Mouse (Mus musculus) urinary bladder, postnatal 4 days (tissue): ENCODE data around the gene Asb7.

Experiments used
- DNase-seq, 2 experiments: peaks; one replicate each; pipeline ENCODE4 v3.0.0; 2021 to 2022; ENCODE audit warnings: low spot score in 2 of 2

The Asb7 gene

DNA sequence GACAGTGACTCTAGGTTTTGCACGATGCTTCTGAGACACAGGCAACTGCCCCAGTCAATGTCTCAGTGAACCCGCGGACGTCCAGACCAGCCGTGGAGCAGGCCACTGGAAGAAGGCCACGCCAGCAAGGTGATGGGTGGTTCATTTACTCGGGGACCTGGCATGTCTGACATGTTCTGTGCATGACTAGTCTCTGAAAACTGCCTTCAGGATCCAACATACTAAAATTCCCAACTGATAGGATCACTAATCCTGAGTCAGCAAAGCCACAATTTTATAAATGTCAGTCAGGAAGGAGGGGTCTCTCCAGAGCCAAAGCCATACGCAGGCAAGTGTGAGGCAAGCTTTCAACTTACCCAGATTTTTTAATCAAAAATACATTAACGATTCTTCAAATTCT is 35.8 kb downstream of the Asb7 start:
- DNase-seq: no peak

DNA sequence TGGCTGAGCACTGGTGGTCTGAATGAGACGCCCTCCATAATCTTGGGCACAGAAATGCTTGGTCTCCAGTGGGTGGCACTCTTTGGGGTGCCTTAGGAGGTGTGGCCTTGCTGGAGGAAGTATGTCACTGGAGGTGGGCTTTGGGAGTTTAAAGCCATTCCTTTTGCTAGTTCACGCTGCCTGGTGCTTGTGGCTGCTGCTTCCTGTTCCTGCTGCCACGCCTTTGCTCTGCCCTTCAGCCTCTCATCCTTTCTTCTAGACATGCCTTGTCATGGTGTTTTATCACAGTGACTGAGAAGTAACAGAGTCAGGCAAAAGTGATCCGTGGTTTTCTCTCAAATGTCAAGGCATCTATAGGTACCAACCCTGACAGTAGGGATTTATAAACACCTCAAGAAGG is 37.2 kb downstream of the Asb7 start:
- DNase-seq: no peak

DNA sequence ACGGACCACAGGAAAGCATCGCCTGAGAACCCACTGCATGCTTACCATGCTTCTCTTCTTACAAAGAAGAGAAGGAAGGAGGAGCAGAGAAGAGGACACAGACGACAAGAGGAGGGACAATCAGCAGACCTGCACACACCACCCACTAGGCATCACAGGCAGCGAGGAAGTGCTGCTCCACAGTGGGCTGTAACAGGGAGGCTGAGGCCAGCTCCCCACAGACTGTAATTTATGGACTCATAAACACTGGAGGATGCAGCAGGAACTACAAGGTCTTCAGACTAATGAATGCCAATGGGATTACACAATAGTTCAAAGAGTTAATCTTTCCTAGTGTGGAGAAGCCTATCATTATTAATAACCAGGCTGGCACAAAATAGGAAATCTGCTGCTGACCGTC is 38.5 kb downstream of the Asb7 start:
- no peak for DNase-seq

DNA sequence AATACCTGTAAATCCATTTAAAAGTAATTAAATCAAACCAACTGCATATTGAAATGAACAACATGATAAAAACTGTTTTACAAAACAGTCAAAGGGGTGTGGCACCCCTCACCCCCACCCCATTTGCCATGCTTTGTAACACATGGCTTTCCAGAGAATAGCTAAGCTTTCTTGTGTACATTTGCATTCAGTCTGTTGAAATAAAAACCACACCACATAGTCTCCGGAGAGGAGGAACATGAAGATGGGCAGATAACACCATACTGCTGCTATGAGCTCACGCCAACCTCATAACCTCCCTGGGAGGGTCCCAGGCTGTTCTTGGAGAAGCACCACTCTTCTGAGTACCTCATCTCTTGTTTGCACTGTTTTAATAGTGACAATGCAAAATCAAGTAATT is 40.2 kb downstream of the Asb7 start:
- no peak for DNase-seq

DNA sequence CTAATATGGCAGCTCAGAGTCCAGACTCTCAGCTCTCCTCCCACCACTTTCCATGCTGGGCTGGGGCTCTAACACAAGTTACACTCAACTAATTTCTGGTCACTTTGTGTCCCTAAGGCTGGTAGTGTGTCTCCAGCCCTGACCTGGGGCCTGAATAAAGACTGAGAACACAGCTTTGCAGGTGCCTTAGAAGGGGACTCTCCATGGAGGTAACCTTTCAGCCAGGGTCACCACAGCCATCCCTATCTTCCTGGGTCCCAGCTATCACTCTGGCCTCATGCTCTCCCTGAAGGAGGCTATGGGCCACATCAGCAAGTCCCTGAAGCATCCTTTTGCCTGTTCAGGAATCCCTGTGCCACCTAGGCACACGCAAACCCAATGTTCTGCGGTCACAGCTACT is 43.7 kb downstream of the Asb7 start:
- no peak for DNase-seq

DNA sequence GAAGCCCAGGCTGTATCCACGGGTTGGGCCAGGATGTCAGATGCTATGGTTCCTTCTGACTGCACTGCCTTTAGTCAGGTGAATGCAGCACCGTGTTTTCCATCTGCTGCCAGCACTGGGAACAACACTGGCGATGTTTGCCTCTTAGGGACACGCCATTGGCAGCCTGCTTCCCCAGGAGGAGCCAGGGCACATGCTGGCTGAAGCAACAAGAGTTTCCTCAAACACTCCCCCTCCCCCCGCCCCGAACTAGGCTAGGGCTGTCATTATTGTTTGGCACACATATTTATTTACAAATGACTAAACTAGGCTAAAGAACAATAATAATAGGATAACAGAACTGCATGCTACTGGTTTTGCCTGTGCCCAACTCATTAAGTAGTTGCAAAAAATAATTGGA is 56.0 kb downstream of the Asb7 start:
- no peak for DNase-seq

DNA sequence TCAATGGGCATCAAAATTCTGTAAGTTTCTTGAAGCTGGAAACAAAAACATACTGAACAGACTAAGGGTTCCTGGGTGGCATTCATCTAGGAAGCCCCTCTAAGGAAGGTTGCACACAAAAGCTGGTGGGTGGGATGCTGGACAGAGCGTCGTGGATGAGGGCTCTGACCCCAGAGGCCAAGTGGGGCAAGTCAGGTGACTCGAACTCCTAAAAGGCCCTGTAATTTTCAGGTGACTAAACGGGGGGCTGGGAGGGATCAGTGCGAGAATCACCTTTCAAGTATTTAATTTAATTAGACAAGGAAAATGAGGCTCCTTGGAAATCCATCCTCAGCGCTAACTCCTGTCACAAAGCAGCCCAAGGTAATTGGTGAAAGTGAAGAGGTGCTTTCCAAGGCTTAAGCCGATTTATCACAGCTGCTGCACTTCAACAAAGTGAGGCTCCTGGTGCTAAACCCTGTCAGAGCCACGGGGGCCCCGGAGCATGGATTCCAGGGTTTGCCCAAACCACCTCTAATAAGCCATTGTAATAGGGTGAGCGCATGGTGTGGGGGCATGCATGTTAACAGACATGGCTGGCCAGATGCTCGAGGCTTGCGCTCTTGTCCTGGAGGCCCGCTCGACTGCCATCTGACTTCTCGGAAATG is 59.1 kb downstream of the Asb7 start:
- no peak for DNase-seq

DNA sequence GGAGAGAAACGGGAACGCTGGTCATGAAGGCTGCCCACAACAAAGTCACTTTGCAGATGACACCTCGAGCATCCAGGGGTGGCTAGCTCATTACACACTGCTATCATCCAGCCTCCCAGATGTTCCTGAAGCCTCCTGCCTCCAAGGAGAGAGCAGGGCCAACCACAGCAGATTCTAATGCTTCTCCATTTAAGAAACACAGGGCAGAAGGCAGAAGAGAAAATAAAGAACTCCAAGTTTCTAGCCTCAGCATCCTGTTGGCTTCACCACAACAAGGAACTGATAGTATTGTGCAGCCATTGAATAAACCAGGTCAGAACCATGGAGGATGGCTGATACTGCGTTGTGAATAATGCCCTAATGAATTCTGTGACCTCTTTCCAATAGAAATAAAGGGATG is 60.0 kb downstream of the Asb7 start:
- no peak for DNase-seq

DNA sequence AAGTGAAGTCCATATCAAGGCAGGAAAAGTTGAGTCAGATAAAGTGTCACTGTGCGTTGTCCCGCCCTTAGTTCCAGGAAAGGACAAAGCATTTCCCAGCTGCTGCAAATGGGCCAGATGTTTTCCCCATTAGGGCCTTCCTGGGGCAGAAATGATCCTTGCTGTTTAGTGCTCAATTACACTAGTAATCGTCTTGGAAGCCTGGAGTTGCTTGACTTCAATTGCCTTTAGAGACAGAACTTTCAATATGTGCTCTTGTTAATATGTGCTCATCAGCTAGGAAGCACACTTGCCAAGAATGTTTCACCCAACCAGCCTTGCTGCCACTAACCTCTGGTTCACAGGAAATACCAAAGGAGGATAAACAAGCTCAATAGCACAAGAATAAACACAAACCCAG is 66.0 kb downstream of the Asb7 start:
- DNase-seq: no peak

DNA sequence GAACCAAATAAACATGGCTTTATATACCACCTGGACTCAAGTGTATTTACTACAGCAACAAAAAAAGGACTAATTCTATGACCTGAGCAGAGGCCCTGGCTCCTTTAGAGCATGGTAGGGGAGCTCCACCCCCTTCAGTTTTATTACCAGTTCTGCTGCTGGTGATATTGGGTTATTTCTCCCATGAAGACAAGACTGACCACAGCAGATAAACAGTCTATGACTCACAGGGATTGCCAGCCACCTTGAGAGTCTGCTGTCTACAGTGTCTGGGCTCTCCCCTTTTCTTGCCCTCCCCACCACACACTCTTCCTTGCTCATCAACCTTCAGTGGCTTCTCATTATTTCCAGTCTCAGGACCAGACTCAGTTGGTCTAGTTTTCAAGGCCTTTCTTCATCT is 87.5 kb downstream of the Asb7 start:
- no peak for DNase-seq

DNA sequence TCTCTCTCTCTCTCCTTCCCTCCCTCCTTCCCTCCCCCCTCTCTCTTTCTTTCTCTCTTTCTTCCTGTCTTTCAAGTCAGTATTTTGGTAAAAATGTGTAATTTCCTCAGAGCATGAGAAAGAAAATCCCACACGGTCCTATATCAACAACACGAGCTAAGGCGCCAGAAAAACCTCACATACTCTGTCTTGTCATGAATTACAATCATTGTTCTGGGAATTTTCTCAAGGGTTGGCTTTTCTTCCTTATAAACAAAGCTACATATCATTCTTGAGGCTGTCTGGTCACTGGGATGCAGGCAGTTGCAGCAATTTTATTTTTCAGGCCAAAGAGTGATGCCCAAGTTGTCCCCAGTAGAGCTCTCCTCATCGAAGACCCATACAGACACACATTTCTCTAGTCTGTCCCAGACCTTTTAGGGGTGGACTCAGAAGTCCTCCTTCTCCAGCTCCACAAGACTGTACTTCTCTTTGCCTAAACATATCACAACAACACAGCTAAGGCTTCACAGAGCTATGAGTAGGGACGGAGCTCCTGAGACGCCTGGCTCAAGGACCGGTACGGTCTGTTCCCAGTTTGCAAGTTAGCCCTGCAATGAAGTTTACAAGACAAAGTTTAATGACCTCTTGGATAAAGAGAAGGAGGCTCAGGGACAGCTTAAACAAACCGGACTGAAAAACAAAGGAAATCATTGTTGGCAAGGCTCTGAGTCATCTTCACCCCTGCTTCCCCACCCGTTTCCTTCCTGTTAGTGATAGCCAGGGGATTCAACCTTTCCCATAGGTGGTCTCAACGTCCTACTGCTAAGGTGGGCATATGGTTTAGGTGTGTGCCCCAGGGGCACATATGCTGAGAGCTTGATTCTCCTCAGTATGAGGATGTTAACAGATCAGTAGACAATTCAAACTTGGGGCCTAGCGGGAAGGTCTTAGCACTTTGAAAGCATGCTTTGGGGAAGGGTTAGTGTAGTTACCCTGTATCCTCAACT is 88.5 kb downstream of the Asb7 start:
- no peak for DNase-seq

DNA sequence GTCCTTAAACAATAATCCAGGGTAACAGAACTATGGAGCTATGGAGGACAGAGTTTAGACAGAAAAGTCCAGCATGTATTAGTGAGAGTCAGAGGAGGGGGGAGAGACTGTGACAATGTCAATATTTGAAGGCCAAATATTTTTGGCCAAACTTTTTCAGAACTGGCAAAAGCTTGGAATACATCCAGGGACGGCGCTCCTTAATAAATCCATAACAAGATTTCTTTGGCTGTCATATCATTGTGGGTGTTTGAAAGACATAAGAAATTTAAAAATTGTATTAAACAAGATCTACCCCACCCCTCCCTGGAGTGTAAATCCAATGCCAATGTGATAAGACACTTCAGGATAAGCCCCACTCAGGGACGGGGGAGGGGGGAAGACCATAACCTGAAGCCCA is 89.3 kb downstream of the Asb7 start:
- DNase-seq: no peak

DNA sequence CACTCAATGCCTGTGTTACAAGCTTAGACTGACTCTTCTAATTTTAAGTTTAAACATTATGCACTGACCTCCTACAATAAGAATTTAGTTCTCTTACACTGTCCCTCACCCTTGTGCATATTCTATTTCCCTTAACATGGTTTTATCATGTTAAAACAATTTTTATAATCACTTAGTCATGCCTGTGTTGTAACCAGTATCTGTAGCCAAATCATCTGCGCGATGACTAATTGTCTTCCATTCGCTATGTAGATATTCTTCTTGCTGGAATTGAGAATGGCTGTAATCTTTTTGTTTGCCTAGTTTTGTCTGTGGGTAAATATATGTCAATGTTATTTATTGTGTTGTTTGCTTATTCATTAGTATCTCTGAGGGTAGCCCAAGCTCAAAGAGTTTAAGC is 91.5 kb downstream of the Asb7 start:
- no peak for DNase-seq
